Mouse (Mus musculus): ENCODE measurements around the gene Ppp1r15a. TPM values are rescaled to one million over a fixed set of nuclear protein-coding genes. Genes with fewer than 3 reads are reported as not detected.
"Not testable (repeated sequence)": the region's sequence is repeated elsewhere in the genome, so short reads cannot be mapped to it uniquely, and the experiment has no call there.

Ppp1r15a gene
- total RNA-seq, 2 experiments from 2014 or later: 28.6 to 63.5 TPM

DNA sequence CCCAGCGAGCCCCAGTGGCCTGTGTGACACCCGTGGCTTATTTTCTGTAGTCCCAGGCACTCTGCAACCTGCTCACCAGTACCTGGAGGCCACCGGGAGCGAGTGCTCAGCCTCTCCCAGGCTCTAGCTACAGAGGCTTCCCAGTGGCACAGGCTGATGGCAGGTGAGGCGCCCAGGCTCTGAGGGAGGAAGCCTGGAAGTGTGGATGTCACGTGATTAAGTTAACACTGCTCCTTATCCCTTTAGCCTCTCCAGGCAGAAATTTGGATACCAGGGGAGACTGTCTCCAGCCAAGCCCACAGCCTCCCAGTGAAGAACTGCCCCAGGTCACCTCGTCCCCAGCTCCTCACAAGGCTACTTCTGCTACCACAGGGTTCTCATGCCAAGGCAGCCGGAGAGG, 27.5 kb upstream of the Ppp1r15a start:
- no peak for DNase-seq (ENCODE audit: low spot score)

DNA sequence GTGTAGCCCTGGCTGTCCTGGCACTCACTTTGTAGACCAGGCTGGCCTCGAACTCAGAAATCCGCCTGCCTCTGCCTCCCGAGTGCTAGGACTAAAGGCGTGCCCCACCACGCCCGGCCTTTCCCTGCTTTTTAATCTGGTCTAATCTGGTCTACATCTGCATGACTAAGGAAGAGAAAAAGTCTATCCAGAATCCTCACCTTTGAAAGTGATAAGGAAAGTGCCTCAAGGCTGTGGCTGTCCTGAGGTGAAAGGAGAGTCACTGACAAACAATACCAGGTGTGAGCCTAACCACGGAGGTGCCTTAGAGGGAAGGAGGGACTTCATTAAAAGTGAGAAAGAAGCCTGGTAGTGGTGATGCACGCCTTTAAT, 25.4 kb upstream of the Ppp1r15a start:
- no peak for DNase-seq (ENCODE audit: low spot score)

DNA sequence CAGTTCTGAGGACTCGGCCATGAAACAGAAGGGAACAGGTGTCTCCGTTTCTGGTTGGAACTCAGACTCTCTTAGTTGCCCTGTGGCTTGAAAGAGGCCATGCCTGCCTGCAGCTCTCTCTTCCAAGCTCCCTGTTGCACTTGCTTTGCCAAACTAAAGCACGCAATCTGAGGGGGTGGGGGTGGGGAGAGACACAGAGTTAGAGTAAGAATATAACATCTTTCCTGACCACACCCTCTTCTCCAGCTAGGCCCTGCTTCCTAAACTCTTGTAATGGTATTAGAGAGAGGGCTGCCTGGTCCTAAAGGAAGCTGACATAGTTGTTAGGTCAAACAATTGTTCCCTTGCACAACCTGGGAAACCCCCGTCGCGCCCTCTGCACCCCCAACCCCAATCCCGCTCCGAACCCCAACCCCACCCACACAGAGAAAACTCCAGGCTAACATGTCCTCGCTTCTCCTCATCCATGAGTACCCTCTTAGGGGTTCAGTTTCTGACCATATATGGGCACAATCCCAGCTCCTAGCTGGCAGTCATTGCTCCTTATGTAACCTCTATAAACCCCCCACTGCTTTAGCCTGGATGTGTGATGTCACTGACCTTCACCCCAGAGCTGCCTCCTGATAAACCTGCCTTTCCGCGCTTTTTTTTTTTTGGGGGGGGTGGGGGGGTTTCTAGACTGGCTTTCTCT, 24.9 kb upstream of the Ppp1r15a start:
- DNase-seq (ENCODE audit: low spot score): no peak

DNA sequence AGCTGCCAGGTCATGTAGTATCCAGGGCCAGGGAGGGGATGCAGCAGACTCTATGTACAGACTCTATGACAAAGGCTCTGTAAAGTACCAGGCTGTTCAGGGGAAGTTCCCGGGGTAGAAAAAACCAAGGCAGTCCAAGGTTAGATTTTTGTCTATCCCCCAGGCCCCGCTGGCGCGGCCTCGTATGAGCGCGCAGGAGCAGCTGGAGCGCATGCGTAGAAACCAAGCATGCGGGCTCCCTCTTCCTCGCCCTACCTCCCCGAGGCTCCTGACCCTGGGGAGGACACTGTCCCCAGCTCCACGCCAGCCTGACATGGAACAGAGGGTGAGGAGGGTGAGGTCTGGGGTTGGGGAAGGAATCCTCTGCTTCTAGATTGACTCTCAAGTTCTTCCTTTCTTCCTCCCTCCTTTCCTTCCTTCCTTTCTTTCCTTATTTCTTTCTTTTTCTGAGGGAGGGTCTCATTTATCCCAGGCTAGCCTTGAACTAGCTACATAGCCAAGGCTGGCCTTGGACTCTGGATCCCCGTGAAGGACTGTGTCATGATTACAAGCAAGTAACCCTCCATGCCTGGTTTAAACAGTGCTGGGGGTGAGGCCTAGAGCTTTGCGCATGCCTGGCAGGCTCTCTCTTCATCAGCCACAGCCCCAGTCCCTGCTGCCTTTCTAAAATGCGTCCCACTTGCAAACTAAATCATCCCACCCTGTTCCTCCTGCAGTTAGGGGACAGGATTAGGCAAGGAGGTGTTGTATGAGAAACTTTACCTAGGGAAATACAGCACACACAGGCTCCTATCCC, 23.8 kb upstream of the Ppp1r15a start:
- no peak for DNase-seq (ENCODE audit: low spot score)

DNA sequence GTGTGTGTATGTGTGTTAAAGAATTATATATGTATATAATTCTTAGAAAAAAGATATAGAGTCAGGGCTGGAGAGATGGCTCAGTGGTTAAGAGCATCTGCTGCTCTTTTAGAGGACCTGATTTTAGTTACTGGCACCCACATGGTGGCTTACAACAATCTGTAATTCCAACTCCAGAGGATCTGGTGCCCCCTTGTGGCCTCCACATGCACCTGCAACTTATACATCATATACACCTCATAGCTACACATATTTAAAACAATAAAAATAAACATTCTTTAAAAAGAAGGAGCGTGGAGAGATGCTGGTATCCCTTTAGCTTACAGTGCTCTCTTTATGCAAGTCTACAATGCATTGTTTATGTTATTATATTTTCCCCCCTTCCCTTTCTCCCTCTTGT, 18.5 kb upstream of the Ppp1r15a start:
- no peak for DNase-seq (ENCODE audit: low spot score)

DNA sequence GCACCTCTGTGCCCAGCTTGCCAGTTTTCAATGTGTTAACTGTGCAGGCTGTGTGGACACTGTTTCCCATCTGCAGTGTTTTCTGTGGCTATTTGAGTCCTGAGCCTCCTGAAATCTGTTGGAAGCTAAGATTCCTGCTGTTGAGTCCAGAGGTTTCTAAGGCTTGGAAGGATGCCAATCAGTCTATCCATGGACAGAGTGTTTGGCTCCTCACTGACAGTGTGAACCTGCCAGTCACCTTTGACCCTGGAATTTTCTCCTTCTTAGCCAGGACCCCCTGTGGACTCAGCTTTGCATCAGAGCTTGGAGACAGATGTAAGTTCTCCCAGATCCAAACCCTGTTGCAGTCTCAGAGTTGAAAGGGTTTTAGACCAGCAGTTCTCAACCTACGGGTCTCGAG, 14.1 kb upstream of the Ppp1r15a start:
- no peak for DNase-seq (ENCODE audit: low spot score)

DNA sequence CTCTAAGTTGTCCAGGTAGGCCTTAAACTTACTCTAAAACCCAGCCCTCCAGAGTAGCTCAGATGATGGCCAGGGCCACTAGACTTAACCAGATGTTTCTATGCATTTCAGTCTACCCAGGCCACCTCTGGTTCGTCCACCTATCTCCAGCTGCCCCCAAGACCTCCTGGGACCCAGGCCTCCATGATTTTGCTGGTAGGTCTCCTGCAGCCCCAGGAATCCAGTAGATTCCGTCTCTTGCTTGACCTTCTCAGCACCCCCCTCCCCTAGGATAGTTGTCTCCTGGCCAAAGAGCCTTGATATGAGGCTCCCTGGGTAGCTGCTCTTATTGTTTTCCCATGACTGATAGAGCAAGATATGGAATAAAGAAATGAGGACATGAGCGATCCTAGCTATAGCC, 13.0 kb upstream of the Ppp1r15a start:
- no peak for DNase-seq (ENCODE audit: low spot score)

DNA sequence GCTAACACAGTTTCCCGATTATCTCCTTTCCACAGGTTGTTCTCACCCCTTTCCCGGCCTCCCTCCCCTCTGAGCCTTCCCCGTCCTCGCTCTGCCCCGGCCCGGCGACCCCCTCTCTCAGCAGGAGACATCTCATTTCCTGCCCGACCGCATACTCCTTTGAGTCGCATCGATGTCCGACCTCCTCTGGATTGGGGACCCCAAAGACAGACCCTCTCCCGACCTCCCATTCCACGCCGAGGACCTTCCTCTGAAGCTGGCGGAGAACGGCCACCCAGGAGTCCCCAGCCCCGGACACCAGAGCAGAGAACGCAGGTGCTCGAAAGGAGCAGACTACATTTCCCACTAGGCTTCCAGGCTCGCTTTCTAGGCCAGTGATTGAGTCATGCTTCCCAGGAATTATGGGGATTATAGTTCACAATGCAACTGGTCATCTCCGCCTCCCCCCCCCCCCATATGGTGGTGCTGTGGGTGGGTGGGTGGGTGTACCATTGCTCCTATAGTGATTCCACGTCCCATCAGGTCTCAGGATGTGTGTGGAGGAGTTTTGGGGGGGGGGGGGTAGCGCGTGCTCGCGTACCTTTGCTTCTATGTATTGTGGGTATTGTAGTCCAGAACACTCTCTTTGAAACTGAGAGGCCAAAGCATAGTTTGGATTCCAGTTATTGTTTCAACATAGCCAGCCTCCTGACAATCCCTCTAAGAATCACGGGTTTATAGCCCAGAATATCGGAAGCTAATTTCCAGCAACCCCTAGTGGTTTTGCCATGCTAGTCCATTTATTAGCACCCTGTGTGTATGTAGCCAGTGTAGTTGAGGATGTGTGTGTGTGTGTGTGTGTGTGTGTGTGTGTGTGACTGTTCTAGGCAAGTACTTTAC, 12.3 kb upstream of the Ppp1r15a start:
- peak; percentile 60 for DNase-seq (ENCODE audit: low spot score)

DNA sequence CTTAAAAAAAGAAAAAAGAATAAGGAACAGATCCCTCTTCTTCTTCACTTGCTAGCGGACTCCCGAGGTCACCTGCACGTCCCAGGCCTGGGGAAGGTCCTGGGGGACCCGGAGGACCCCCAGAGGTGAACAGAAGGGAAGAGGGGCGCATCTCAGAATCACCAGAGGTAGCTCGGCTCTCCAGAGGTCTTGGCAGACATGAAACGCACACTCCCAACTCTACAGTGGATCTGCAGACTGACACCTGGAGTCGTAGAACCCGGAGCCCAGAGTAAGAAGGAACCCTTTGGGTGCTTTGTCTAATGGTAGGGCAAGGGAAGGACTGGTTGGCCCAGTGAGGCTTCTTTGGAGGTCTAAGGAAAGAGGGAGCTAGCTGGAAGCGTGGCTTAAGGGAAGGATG, 11.5 kb upstream of the Ppp1r15a start:
- DNase-seq (ENCODE audit: low spot score): no peak

DNA sequence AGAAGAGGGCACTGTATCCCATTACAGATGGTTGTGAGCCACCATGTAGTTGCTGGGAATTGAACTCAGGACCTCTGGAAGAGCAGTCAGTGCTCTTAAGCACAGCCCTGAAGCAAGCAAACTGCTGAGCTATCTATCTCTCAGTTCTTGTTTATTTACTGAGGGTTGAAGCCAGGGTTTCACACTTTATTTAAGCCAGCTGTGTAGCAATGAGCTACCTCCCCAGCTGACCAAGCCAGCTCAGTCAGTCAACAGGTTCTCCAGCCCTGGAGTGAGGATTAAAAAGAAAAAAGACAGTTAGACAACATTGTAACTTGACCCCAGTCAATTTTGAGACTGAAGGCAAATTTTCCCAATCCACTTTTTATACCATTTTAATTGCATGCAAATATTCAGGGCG, 9.6 kb upstream of the Ppp1r15a start:
- no peak for DNase-seq (ENCODE audit: low spot score)

DNA sequence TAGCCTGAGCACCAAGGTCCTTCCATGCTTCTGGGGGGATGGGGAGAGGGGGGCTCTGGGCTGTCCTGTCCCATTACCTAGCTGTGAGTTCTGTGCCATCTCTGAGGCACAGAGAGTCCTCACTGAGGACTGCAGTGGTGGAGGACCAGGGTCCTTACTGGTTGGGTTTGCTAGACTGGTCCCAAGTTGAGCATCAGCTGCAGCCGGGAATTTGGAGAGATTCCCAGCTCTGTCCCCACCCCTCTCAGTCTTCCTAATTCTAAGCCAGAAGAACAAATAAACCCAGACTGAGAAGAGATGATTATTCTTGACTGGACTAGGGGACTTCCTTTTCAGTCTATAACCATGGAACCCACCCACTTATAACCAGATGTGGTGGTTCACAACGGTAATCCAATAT, 4.6 kb upstream of the Ppp1r15a start:
- DNase-seq (ENCODE audit: low spot score): no peak

DNA sequence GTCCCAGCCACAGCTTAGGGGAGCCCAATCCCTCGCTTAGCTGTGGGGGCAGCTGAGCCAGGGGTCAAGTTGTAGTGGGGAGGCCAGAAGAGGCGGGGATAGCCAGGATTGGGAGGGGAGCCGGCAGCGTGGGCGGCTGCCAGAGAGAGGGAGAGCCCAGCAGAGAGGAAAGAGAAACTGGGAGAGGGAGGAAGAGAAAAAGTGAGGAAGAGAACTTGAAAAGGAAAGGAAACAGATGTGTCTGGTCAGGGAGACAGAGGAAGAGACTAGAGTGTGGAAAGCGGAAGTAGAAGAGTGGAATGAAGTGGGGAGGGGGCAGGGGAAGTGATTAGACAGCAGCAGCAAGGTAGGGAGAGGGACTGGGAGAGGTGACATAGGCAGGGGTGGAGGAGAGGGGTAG, 3.4 kb upstream of the Ppp1r15a start:
- no peak for DNase-seq (ENCODE audit: low spot score)

DNA sequence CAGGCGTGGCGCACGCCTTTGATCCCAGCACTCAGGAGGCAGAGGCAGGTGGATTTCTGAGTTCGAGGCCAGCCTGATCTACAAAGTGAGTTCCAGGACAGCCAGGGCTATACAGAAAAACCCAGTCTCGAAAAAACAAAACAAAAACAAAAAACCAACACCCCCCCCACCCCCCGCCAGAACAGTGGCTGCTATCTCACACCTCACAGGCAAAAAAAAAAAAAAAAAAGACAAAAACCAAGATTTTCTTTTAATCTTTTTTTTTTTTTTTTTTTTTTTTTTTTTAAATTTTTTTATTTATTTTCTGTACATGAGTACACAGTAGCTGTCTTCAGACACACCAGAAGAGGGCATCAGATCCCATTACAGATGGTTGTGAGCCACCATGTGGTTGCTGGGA, 1.1 kb upstream of the Ppp1r15a start:
- not testable (repeated sequence) for DNase-seq (ENCODE audit: low spot score)

DNA sequence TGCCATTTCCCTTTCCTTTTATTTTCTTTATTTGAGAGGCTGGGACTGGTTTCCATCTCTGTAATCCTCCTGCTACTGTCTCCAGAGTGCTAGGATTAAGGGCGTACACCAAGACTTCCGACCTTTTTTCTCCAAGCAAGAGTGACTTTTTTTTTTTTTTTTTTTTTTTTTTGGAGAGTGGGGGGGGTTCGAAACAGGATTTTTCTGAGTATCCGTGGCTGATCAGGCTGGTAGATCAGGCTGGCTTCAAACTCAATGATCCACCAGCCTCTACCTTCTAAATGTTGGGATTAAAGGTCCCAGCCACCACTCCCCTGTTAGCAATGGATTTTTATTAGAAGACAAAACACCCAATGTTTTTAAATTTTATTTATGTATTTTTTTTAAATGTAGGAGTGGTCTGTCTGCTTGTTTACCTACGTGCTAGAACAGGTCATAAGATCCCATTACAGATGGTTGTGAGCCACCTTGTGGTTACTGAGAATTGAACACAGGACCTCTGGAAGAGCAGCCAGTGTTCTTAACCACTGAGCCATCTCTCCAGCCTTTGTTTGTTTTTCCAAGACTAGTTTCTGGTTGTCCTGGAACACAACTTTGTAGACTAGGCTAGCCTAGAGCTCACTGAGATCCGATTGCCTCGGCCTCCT, 529 bp upstream of the Ppp1r15a start:
- no peak for DNase-seq (ENCODE audit: low spot score)

DNA sequence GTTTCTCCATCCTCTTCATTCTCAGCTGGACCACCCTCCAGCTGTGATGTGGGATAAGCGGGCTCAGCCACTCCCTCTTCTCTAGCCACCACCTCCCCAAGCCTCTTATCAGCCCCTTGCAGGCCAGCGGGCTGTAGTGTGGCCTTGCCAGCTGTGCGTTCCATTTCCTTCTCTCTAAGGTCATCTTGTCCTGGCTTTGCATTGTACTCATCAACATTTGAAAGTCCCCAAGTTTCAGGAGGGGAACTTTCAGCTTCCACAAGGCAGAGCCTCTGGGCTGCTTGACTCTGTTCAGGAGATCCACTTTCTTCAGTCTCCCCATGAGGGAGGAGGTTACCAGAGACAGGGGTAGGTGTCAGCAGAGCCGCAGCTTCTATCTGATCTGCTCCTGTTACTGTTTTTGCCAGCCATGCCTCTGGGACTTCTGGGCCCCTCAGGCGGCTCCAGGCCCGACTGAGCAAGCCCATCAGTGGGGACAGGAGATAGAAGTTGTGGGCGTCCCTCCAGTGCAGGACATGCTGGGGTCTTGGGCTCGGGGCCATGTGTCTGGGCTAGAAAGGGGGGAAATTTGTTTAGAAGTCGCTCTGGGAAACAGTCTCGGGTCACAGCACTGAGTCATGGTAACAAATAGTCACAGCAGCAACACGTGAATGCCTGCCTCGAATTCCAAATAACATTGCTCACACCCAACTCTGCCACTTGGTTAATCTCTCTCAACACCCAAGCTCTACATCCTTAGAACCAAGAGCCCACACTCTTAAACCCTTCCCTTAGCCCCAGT, 1.0 kb downstream of the Ppp1r15a start:
- peak; percentile 53 for DNase-seq (ENCODE audit: low spot score)

DNA sequence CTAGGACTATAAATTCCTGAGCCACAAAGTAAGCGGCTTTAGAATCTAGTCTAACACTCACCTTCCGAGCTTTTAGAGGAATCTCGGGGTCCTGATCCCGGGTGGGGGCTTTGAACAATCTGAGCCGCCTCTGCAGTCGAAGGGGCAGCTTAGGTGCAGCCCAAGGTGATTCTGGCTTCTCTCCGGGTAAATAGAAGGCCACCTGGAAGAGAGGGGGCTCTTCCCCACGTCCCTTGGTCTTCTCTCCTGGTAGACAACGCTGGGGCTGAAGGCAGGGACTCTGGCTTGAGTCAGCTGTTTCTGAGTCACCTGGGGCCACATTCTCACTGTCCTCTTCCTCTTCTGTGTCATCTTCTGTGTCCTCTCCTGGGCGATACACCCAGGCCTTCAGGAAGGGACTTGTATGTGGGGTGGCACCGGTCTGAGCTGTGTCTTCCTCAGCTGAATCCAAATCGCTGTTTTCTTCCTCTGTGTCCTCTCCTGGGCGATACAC, 2.3 kb downstream of the Ppp1r15a start:
- no peak for DNase-seq (ENCODE audit: low spot score)

DNA sequence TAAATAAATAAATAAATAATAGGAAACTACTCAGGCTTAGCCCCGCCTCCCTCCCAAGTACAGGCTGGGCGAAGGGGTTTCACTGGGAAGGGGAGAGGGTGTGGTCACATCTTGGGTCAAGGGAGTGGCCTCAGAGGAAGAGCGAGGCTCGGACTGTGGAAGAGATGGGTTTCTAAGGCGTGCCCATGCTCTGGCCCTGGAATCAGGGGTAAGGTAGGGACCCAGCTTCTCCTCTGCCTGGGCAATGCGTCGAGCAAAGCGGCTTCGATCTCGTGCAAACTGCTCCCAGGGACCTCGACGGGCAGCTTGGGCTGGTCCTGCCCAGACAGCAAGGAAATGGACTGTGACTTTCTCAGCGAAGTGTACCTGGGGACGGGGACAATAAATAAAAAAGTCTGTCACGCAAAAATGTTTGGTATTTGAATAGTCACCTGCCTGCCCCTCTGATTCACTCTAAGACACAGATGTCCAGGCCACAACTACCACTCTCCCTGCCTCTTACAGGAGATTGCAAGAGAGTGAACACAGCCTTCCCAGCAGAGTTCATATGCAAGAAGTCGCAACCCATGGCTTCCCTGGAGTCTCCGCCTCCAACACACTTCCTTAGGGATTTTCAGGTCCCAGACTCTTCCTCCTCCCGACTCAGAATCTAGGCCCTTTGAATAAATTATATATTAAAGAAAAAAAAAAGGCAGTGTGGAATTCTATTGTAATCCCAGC, 3.0 kb downstream of the Ppp1r15a start:
- no peak for DNase-seq (ENCODE audit: low spot score)

DNA sequence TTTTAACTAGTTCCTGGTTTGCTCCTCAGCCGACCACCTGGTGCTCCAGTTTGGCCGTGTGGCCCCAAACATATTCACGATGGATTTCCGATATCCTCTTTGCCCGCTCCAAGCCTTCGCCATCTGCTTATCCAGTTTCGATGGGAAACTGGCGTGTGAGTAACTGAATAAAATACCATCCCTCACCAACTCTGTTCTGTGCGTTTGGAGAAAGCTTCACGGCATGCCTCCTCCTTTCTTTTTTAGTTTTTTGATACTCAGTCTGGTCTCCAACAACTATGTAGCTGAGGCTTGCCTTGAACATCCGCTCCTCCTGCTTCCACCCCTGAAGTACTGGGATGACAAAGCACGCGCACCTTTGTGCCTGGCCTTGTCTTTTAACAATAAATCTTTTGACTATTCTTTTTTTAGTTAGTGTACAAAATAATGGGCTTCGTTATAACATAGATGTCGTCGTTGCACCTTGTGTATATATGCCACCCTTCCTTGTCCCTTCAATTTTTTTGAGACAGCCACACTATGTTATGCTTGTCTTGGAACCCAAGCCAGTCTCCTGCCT, 3.8 kb downstream of the Ppp1r15a start:
- no peak for DNase-seq (ENCODE audit: low spot score)

DNA sequence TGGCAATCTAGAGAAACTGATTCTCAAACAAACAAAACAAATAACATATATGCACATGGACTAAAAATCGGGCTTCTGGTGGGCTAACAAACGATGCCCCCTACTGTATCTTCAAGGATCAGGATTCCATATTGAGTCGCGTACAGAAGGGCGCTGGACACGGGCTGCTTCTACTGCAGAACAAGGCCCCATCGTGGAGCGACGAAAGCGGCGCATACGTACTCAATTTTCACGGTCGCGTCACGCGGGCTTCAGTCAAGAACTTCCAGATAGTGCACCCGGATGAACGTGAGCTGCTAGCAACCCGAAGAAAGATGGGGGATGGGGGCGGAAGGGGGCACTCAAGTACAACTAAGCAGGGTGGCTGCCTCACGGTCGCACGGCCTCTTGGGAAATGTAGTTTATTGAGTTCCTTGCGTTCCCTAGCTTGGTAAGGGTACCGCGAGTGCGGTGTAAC, 4.3 kb downstream of the Ppp1r15a start:
- peak; percentile 91 for DNase-seq (ENCODE audit: low spot score)

DNA sequence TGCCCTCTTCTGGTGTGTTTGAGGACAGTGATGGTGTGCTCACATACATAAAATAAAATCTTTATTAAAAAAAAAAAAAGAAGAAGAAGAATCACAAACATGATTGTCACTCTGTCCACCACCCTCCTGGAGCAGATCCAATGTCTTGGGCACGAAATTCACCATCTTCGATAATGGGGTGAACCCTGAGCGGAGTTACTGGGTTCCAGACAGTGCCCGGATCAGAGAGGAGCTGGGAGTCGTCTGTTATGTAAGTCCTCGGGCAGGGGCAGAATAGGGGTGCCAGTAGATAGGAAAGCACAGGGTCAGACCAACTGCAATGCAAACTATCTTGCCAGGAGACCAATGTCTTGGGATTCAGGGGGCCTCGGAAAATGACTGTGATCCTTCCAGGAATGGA, 5.5 kb downstream of the Ppp1r15a start:
- DNase-seq (ENCODE audit: low spot score): no peak

All from gastrocnemius, adult 18-20 months (tissue).